Mouse (Mus musculus) heart, postnatal 36 days (tissue): ENCODE results near the gene Glb1l. TPM values are rescaled to one million over a fixed set of nuclear protein-coding genes. Genes with fewer than 3 reads are reported as not detected.

Experiments
- DNase-seq, 2 experiments: peaks; one replicate each; pipeline ENCODE4 v3.0.0; 2021 to 2022
- intact Hi-C: fragments of 180-260 bp; cut with DNase I; formaldehyde crosslinking; loops from one replicate; pipeline ENCODE4 v1.15.1; 2025
- microRNA-seq, 2 experiments: library from miRNA; unstranded; fragments of <30 nt; microRNA quantifications; one replicate each; pipeline ENCODE4 v1.2.0; 2021; ENCODE audit warnings: borderline number of aligned reads in 2 of 2
- total RNA-seq, 2 experiments: library from RNA; stranded (reverse); gene quantifications; 2 replicates each; pipeline ENCODE4 v1.2.3; 2021

Glb1l gene
- total RNA-seq, 2 experiments from 2014 or later = 2.5 to 4.0 TPM

DNA sequence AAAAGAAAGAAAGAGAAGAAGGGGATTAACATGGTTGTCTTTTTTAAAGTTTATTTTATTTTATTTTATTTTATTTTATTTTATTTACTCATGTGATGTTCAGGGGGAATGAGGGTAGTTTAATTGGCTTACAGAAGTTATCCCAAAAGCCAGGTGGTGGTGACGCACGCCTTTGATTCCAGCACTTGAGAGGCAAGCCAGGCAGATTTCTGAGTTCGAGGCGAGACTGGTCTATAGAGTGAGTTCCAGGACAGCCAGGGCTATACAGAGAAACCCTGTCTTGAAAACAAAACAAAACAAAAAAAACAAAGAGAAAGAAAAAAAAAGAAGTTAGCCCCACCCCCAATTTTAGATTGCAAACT, 50.4 kb downstream of the Glb1l start:
- no peak for DNase-seq
- intact Hi-C loops = no loop called here

DNA sequence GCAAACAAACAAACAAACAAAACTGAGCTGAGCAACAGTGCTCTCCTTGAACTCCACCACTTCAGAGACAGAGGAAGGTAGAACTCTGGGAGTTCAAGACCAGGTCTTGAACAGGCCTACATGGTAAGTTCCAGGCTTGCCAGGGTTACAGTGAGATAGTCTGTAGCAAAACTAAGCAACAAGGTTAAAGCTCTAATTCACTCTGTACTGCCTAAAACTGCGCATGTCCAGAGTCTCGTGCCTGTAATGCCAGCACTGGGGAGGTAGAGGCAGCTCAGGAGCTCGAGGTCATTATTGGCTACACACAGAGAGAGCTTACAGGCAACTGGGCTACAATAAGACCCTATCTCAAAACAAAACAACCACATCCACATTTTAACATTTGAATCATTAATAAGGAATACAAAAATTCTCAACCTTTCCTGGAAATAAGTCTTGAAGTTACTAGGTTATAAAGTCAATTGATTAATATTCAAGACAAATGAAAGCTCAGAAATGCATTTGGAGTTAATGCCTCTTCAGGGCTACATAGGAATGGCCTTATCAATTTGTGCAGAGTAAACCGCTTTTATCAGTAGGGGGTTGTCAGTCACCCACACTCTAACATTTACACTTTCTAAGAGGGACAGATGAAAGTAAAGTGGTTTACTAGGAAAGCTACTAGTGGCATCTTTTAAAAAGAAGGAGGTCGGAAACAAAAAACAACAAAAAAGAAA, 50.9 kb downstream of the Glb1l start:
- intact Hi-C loops = no loop called here
- no peak for DNase-seq

DNA sequence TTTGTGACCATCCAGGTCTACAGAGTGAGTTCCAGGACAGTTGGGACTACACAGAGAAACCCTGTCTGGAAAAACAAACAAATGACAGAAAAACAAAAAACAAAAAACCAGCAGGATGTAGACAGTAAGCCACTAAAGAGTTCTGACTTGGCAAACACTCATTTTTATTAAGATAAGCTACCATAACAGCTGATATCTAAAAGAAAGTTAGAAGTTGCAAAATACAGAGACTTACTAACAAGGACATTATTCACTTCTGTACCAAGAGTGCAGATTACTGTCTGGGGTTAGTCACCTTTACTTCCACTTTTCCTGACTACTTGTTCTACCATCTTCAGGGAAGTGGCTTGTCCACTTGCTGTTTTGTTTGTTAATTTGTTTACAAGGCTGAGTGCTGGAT, 51.6 kb downstream of the Glb1l start:
- intact Hi-C loops = no loop called here
- no peak for DNase-seq

DNA sequence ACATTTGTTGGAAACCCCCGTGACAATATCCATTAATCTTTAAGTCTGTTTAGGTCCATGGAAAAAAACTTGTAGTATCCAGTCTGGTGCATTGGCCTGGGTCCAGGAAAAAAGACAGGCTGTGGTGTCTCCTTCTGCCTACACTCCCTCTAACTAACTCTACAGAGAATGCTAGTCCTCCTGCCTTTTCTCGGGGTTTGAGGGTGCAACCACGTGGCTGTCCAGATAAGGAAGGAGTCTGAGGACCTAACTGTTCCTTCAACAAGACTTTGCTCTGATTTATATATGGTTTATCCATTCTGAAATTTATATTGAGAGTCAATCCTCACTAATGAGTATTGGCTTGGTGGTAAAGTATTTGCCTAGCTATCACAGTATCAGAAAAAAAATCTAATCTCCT, 54.8 kb downstream of the Glb1l start:
- intact Hi-C loops = no loop called here
- DNase-seq = no peak

DNA sequence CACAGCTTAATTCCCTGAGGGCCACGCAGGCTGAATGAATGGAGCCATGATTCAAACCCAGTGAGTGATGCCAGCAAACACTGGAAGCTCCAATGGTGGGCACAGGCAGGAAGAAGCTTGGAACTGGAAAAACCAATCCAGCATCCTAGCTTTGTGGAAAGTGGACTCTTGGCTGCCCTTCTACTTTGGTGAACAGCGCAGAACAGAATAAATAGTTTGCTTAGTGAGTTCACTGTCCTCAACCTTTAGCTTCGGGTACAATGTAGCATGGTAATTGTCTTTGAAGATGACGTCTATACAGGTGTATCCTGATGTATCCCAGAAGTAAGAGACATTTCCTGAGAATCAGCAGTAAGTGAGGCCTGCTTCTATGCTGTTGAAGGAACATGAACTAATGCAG, 61.9 kb downstream of the Glb1l start:
- DNase-seq = no peak
- intact Hi-C loops = no loop called here

Small RNA genes lying within 50 kb of the gene (microRNA-seq; reads per million reads assigned to microRNA genes)
- 0 reads per million in 2 experiments for gene Gm27943

Other genes starting within 250 kb of the Glb1l start
- gene Nhej1, start 85.6 kb downstream of the Glb1l start, total RNA-seq = 1 to 10 TPM; 4.5 TPM
- under 1 TPM; 0.56 to 0.57 TPM for gene Slc23a3, start 76.9 kb downstream of the Glb1l start, total RNA-seq
- 10 to 100 TPM; 23.2 to 30.0 TPM for gene Cnppd1, start 68.1 kb downstream of the Glb1l start, total RNA-seq
- 10 to 100 TPM; 22.2 to 23.5 TPM for gene Retreg2, start 68.0 kb downstream of the Glb1l start, total RNA-seq
- gene Zfand2b, start 42.2 kb downstream of the Glb1l start, total RNA-seq = 10 to 100 TPM; 14.9 to 17.6 TPM
- gene Abcb6, start 30.4 kb downstream of the Glb1l start, total RNA-seq = 10 to 100 TPM; 28.8 to 30.4 TPM
- 10 to 100 TPM; 13.3 to 13.5 TPM for gene Ankzf1, start 18.7 kb downstream of the Glb1l start, total RNA-seq
- 10 to 100 TPM; 73.8 to 76.3 TPM for gene Atg9a, start 18.6 kb downstream of the Glb1l start, total RNA-seq
- 10 to 100 TPM; 38.1 to 41.0 TPM for gene Stk16, start within 50 bp of the Glb1l start, total RNA-seq
- gene Tuba4a, start 9.1 kb upstream of the Glb1l start, total RNA-seq = 100 to 1,000 TPM; 778 to 837 TPM
- gene A630095N17Rik, start 21.3 kb upstream of the Glb1l start, total RNA-seq = not detected
- 100 to 1,000 TPM; 104 to 112 TPM for gene Dnajb2, start 25.6 kb upstream of the Glb1l start, total RNA-seq
- under 1 TPM; 0.92 to 0.95 TPM for gene Ptprn, start 53.7 kb upstream of the Glb1l start, total RNA-seq
- not detected for gene Resp18, start 67.6 kb upstream of the Glb1l start, total RNA-seq
- 10 to 100 TPM; 78.0 to 89.7 TPM for gene Dnpep, start 107.2 kb upstream of the Glb1l start, total RNA-seq
- 1,000 to 10,000 TPM; 1,347 to 1,420 TPM for gene Des, start 149.5 kb upstream of the Glb1l start, total RNA-seq
- gene Speg, start 164.5 kb upstream of the Glb1l start, total RNA-seq = 100 to 1,000 TPM; 120 to 128 TPM
- gene Gmppa, start 225.1 kb upstream of the Glb1l start, total RNA-seq = 10 to 100 TPM; 35.5 to 39.9 TPM
- gene Asic4, start 239.6 kb upstream of the Glb1l start, total RNA-seq = not detected